Mouse (Mus musculus): ENCODE results near the gene Tmem8. TPM values are rescaled to one million over a fixed set of nuclear protein-coding genes. Genes with fewer than 3 reads are reported as not detected.
A peak's percentile ranks its signal among the peaks of the same experiment; 100 is the strongest.
"Not testable (repeated sequence)": the region's sequence is repeated elsewhere in the genome, so short reads cannot be mapped to it uniquely, and the experiment has no call there.

Tmem8 gene
- polyA plus RNA-seq, 1 experiment: 0.31 TPM

- Histone ChIP-seq H3K27me3 (ENCODE audit: control insufficient read depth) (peaks cover 13% of the 10 kb centered on the region), H3K4me1 (ENCODE audit: control insufficient read depth) (peaks cover 8% of the 10 kb centered on the region), H3K36me3 (ENCODE audit: control insufficient read depth) (no peaks in the 10 kb centered on the region), H3K4me3 (replicated peaks) (no peak overlapping the region), H3K9me3 (ENCODE audit: control insufficient read depth, low read length) (no peaks in the 10 kb centered on the region)
- TF ChIP-seq TAL1 (IDR thresholded peaks at IDR 0.05; ENCODE audit: low read length) (no peak), GATA1 (IDR thresholded peaks at IDR 0.05; ENCODE audit: low read length) (no peak)
Measured at GRCm38 (mm10) chr17:26105619-26106018, 7.5 kb upstream of the Tmem8 start.

- Histone ChIP-seq H3K4me1 (ENCODE audit: control insufficient read depth) (peaks cover 18% of the 10 kb centered on the region), H3K9me3 (ENCODE audit: control insufficient read depth, low read length) (no peaks in the 10 kb centered on the region), H3K27me3 (ENCODE audit: control insufficient read depth) (peaks cover 59% of the 10 kb centered on the region), H3K4me3 (replicated peaks) (no peak overlapping the region), H3K36me3 (ENCODE audit: control insufficient read depth) (no peaks in the 10 kb centered on the region)
- no peak for TF ChIP-seq TAL1 (IDR thresholded peaks at IDR 0.05; ENCODE audit: low read length)
- no peak for TF ChIP-seq GATA1 (IDR thresholded peaks at IDR 0.05; ENCODE audit: low read length)
Measured at GRCm38 (mm10) chr17:26110156-26110555, 2.9 kb upstream of the Tmem8 start.

- peaks cover 67% of the 10 kb centered on the region for H3K27me3 ChIP-seq (ENCODE audit: control insufficient read depth)
- TF ChIP-seq TAL1 (IDR thresholded peaks at IDR 0.05; ENCODE audit: low read length): no peak
- TF ChIP-seq GATA1 (IDR thresholded peaks at IDR 0.05; ENCODE audit: low read length): no peak
Measured at GRCm38 (mm10) chr17:26111024-26111423, 2.1 kb upstream of the Tmem8 start.

GRCm38 (mm10) chr17:26111722-26112121 lies 1.4 kb upstream of the Tmem8 start:
- peaks cover 18% of the 10 kb centered on the region for H3K4me1 ChIP-seq (ENCODE audit: control insufficient read depth)
- no peaks in the 10 kb centered on the region for H3K36me3 ChIP-seq (ENCODE audit: control insufficient read depth)
- no peaks in the 10 kb centered on the region for H3K9me3 ChIP-seq (ENCODE audit: control insufficient read depth, low read length)
- H3K4me3 ChIP-seq (replicated peaks): no peak overlapping the region
- TF ChIP-seq GATA1 (IDR thresholded peaks at IDR 0.05; ENCODE audit: low read length) (no peak), TAL1 (IDR thresholded peaks at IDR 0.05; ENCODE audit: low read length) (no peak)
- H3K27me3 ChIP-seq (ENCODE audit: control insufficient read depth): peaks cover 71% of the 10 kb centered on the region

More at GRCm38 (mm10) chr17:26111024-26111423, 2.1 kb upstream of the Tmem8 start:
- no peak overlapping the region for H3K4me3 ChIP-seq (replicated peaks)
- H3K36me3 ChIP-seq (ENCODE audit: control insufficient read depth): no peaks in the 10 kb centered on the region
- peaks cover 18% of the 10 kb centered on the region for H3K4me1 ChIP-seq (ENCODE audit: control insufficient read depth)
- no peaks in the 10 kb centered on the region for H3K9me3 ChIP-seq (ENCODE audit: control insufficient read depth, low read length)

GRCm38 (mm10) chr17:26112751-26113150 lies 348 bp upstream of the Tmem8 start:
- no peaks in the 10 kb centered on the region for H3K36me3 ChIP-seq (ENCODE audit: control insufficient read depth)
- peaks cover 76% of the 10 kb centered on the region for H3K27me3 ChIP-seq (ENCODE audit: control insufficient read depth)
- peak overlapping the region; percentile 71 for H3K4me3 ChIP-seq (replicated peaks)
- peaks cover 18% of the 10 kb centered on the region for H3K4me1 ChIP-seq (ENCODE audit: control insufficient read depth)
- H3K9me3 ChIP-seq (ENCODE audit: control insufficient read depth, low read length): no peaks in the 10 kb centered on the region
- no peak for TF ChIP-seq TAL1 (IDR thresholded peaks at IDR 0.05; ENCODE audit: low read length)
- TF ChIP-seq GATA1 (IDR thresholded peaks at IDR 0.05; ENCODE audit: low read length): no peak

- peaks cover 18% of the 10 kb centered on the region for H3K4me1 ChIP-seq (ENCODE audit: control insufficient read depth)
- no peaks in the 10 kb centered on the region for H3K9me3 ChIP-seq (ENCODE audit: control insufficient read depth, low read length)
- H3K4me3 ChIP-seq (replicated peaks): peak overlapping the region; percentile 71
- H3K27me3 ChIP-seq (ENCODE audit: control insufficient read depth): peaks cover 74% of the 10 kb centered on the region
- TF ChIP-seq TAL1 (IDR thresholded peaks at IDR 0.05; ENCODE audit: low read length) (no peak), GATA1 (IDR thresholded peaks at IDR 0.05; ENCODE audit: low read length) (no peak)
- no peaks in the 10 kb centered on the region for H3K36me3 ChIP-seq (ENCODE audit: control insufficient read depth)
Measured at GRCm38 (mm10) chr17:26114061-26114460, 962 bp downstream of the Tmem8 start.

GRCm38 (mm10) chr17:26114461-26114860 lies 1.4 kb downstream of the Tmem8 start:
- H3K9me3 ChIP-seq (ENCODE audit: control insufficient read depth, low read length); H3K36me3 ChIP-seq (ENCODE audit: control insufficient read depth); H3K4me3 ChIP-seq (replicated peaks): not testable (repeated sequence)
- peaks cover 18% of the 10 kb centered on the region for H3K4me1 ChIP-seq (ENCODE audit: control insufficient read depth)
- peaks cover 71% of the 10 kb centered on the region for H3K27me3 ChIP-seq (ENCODE audit: control insufficient read depth)

- no peak overlapping the region for H3K4me3 ChIP-seq (replicated peaks)
- no peaks in the 10 kb centered on the region for H3K9me3 ChIP-seq (ENCODE audit: control insufficient read depth, low read length)
- no peaks in the 10 kb centered on the region for H3K36me3 ChIP-seq (ENCODE audit: control insufficient read depth)
- TF ChIP-seq GATA1 (IDR thresholded peaks at IDR 0.05; ENCODE audit: low read length) (no peak), TAL1 (IDR thresholded peaks at IDR 0.05; ENCODE audit: low read length) (no peak)
- peaks cover 65% of the 10 kb centered on the region for H3K27me3 ChIP-seq (ENCODE audit: control insufficient read depth)
- peaks cover 26% of the 10 kb centered on the region for H3K4me1 ChIP-seq (ENCODE audit: control insufficient read depth)
Measured at GRCm38 (mm10) chr17:26115205-26115898, 2.3 kb downstream of the Tmem8 start.

GRCm38 (mm10) chr17:26115956-26116487 lies 2.9 kb downstream of the Tmem8 start:
- Histone ChIP-seq H3K36me3 (ENCODE audit: control insufficient read depth) (no peaks in the 10 kb centered on the region), H3K4me3 (replicated peaks) (no peak overlapping the region), H3K4me1 (ENCODE audit: control insufficient read depth) (peaks cover 28% of the 10 kb centered on the region), H3K27me3 (ENCODE audit: control insufficient read depth) (peaks cover 59% of the 10 kb centered on the region), H3K9me3 (ENCODE audit: control insufficient read depth, low read length) (no peaks in the 10 kb centered on the region)
- no peak for TF ChIP-seq GATA1 (IDR thresholded peaks at IDR 0.05; ENCODE audit: low read length)
- no peak for TF ChIP-seq TAL1 (IDR thresholded peaks at IDR 0.05; ENCODE audit: low read length)
